Mouse (Mus musculus): ENCODE results near the gene Hepacam2. TPM values are rescaled to one million over a fixed set of nuclear protein-coding genes. Genes with fewer than 3 reads are reported as not detected.
"Not testable (repeated sequence)": the region's sequence is repeated elsewhere in the genome, so short reads cannot be mapped to it uniquely, and the experiment has no call there.

Hepacam2 gene
- polyA plus RNA-seq, 1 experiment from 2014 or later: 0.08 TPM

DNA sequence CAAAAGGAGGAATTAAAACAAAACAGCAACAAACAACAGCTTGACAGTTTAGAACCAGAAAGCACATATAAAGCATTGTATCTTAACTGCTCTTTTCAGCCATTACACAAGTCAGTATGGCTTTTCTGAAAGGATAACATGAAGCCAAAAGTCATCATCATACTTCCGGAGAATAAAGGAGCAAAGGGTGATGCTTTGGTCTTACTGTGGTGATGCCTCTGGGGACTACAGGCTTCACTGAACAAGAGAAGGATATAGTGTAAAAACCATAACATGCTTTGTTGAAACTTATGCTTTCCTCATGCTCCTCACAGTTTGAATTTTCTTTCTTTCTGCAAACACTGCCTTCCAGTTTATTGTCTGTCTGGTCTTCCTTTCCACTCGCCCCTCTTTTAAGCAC, 34.5 kb downstream of the Hepacam2 start:
- Histone ChIP-seq H3K36me3 (no peaks in the 10 kb centered on the region), H3K4me1 (replicated peaks) (no peaks in the 10 kb centered on the region), H3K9me3 (replicated peaks) (no peaks in the 10 kb centered on the region), H3K4me3 (no peak overlapping the region), H3K4me2 (no peak overlapping the region), H3K9ac (no peak overlapping the region), H3K27ac (no peak overlapping the region), H3K27me3 (no peaks in the 10 kb centered on the region)
- 71% methylated on average over 2 of the region's 2 CpGs for whole genome bisulfite sequencing
- ATAC-seq (replicated peaks; ENCODE audit: insufficient number of reproducible peaks, insufficient read depth, low FRiP score, low read depth): no peak

DNA sequence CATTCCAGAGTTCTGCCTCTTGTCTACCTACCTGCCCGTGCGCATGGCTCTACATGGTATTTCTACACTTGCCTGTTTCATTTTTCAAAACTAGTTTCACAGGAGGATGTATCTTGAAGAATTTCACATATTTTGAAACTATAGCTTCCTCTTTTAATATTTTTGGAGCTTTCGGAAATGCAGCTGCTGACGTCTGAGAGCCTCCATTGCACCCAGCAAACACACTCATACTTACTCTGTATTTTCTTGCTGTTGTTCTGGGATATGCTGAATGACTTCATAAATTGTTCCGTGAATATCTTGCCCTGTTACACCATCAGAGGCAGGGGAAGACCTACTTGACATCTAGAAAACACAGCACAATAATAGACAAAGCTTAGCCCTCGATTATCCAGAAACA, 35.1 kb downstream of the Hepacam2 start:
- 67% methylated on average over 6 of the region's 6 CpGs for WGBS
- no peak overlapping the region for H3K4me2 ChIP-seq
- no peaks in the 10 kb centered on the region for H3K27me3 ChIP-seq
- no peak overlapping the region for H3K4me3 ChIP-seq
- no peaks in the 10 kb centered on the region for H3K9me3 ChIP-seq (replicated peaks)
- no peak overlapping the region for H3K27ac ChIP-seq
- H3K4me1 ChIP-seq (replicated peaks): no peaks in the 10 kb centered on the region
- no peak overlapping the region for H3K9ac ChIP-seq
- H3K36me3 ChIP-seq: no peaks in the 10 kb centered on the region
- ATAC-seq (replicated peaks; ENCODE audit: insufficient number of reproducible peaks, insufficient read depth, low FRiP score, low read depth): no peak

DNA sequence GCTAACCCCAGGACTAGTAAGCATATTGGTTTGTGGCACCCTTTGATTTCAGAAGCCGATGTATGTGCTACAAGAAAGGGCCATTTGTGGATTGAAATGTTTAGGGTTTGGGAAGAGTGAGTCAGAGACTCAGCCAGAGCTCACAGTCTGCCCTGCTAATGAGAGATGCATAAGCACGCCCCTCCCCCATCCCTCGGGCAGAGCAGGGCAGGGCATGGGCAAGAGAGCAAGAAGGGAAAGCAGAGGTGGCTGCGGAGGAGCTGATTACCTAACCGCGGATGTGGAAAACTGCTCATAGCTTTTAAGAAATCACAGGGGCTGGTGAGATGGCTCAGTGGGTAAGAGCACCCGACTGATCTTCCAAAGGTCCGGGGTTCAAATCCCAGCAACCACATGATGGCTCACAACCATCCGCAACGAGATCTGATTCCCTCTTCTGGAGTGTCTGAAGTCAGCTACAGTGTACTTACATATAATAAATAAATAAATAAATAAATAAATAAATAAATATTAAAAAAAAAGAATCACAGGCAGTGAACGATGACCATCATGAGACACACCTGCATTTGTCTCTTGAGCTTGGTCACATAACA, 42.1 kb downstream of the Hepacam2 start:
- H3K4me1 ChIP-seq (replicated peaks): no peaks in the 10 kb centered on the region
- H3K4me2 ChIP-seq: no peak overlapping the region
- no peaks in the 10 kb centered on the region for H3K27me3 ChIP-seq
- H3K27ac ChIP-seq: no peak overlapping the region
- H3K9ac ChIP-seq: no peak overlapping the region
- no peaks in the 10 kb centered on the region for H3K36me3 ChIP-seq
- H3K9me3 ChIP-seq (replicated peaks): no peaks in the 10 kb centered on the region
- ATAC-seq (replicated peaks; ENCODE audit: insufficient number of reproducible peaks, insufficient read depth, low FRiP score, low read depth): no peak
- WGBS: 63% methylated on average over 11 of the region's 11 CpGs
- no peak overlapping the region for H3K4me3 ChIP-seq

DNA sequence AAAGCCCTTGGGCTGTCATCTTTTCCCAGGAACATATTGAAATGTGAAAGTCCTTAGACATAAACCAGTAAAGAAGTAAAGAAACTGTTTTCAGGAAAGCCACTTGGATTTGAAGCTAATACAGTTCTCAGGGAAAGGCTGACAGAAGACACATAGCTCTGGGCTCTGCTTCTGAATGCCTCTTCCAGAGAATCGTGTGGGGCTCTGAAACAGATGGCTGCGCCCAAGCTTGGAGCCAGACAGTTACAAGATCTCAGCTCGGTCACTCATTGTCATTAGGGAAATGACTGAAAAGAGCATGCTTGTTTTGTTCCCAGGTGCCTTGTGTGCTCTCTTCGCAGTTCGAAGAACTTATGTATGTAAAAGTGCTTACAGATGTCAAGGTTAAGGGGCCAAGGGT, 43.7 kb downstream of the Hepacam2 start:
- WGBS: 55% methylated on average over 5 of the region's 5 CpGs
- no peak overlapping the region for H3K27ac ChIP-seq
- H3K9ac ChIP-seq: no peak overlapping the region
- no peak overlapping the region for H3K4me3 ChIP-seq
- no peaks in the 10 kb centered on the region for H3K27me3 ChIP-seq
- no peak overlapping the region for H3K4me2 ChIP-seq
- no peaks in the 10 kb centered on the region for H3K9me3 ChIP-seq (replicated peaks)
- no peaks in the 10 kb centered on the region for H3K4me1 ChIP-seq (replicated peaks)
- no peak for ATAC-seq (replicated peaks; ENCODE audit: insufficient number of reproducible peaks, insufficient read depth, low FRiP score, low read depth)
- H3K36me3 ChIP-seq: no peaks in the 10 kb centered on the region

DNA sequence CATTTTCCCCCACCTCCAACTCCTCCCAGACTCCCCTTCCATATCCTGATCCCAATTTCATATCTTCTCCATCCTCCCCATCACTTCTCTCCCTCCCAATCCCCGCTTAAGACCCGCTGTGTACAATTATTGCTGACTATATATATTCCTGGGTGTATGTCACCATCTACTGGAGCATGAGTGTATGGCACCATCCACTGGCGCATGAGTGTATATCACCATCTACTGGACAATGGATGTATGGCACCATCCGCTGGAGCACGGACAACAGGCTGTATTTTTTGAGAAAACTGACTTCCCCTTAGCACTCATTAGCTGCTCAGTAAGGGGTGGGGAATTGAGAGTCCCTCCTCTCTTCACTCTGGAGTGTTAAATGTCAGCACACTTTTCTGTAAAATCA, 50.7 kb downstream of the Hepacam2 start:
- Histone ChIP-seq H3K36me3 (no peaks in the 10 kb centered on the region), H3K4me1 (replicated peaks) (no peaks in the 10 kb centered on the region), H3K4me2 (no peak overlapping the region), H3K27ac (no peak overlapping the region), H3K27me3 (no peaks in the 10 kb centered on the region), H3K4me3 (no peak overlapping the region), H3K9ac (no peak overlapping the region), H3K9me3 (replicated peaks) (no peaks in the 10 kb centered on the region)
- WGBS: 4% methylated on average over 5 of the region's 5 CpGs
- peak; percentile 55; the same call in 1 of the 2 replicates for ATAC-seq (replicated peaks; ENCODE audit: insufficient number of reproducible peaks, insufficient read depth, low FRiP score, low read depth)

DNA sequence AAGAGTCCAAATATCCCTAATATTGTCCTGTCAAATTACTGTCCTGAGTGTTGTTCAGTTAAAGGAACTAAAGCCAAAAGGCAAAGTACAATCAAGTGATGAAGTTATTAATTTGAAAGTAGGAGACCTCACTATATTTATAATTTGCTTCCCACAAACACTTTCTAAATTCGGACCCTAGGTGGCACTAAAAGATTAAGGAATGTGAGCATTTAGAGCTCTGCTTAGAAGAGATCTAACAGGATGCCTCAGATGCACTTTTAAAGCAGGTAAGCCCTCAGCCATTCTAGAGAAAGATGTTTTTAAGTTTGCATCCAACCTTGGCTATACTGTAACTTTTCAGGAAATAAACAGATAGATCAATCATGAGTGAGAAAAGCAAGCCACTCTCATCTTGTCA, 54.2 kb downstream of the Hepacam2 start:
- no peak overlapping the region for H3K4me3 ChIP-seq
- no peak overlapping the region for H3K9ac ChIP-seq
- no peak overlapping the region for H3K4me2 ChIP-seq
- no peak overlapping the region for H3K27ac ChIP-seq
- H3K36me3 ChIP-seq: no peaks in the 10 kb centered on the region
- H3K4me1 ChIP-seq (replicated peaks): no peaks in the 10 kb centered on the region
- H3K9me3 ChIP-seq (replicated peaks): no peaks in the 10 kb centered on the region
- 8% methylated on average over 1 of the region's 1 CpGs for WGBS
- H3K27me3 ChIP-seq: no peaks in the 10 kb centered on the region
- no peak for ATAC-seq (replicated peaks; ENCODE audit: insufficient number of reproducible peaks, insufficient read depth, low FRiP score, low read depth)

DNA sequence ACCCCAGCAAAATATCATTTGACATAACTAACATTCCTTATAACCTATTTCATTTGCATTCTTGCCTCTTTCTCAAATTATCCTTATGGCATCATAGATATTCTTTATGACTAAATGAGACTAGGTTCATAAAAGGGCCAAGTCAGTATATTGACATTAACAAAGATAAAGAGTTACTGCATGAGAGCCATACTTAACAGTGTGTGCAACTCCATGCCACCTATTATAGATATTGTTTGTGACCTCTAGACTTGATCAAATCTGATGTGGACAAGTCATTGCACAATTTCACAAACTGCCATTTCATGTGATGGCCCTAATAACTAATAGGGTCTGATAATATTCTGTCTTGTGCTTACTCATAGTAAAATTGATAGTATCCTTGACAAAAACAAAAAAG, 62.0 kb downstream of the Hepacam2 start:
- Histone ChIP-seq H3K9ac (no peak overlapping the region), H3K4me3 (no peak overlapping the region), H3K27ac (no peak overlapping the region), H3K4me1 (replicated peaks) (no peaks in the 10 kb centered on the region), H3K4me2 (no peak overlapping the region), H3K36me3 (no peaks in the 10 kb centered on the region), H3K9me3 (replicated peaks) (no peaks in the 10 kb centered on the region), H3K27me3 (no peaks in the 10 kb centered on the region)
- ATAC-seq (replicated peaks; ENCODE audit: insufficient number of reproducible peaks, insufficient read depth, low FRiP score, low read depth): no peak

DNA sequence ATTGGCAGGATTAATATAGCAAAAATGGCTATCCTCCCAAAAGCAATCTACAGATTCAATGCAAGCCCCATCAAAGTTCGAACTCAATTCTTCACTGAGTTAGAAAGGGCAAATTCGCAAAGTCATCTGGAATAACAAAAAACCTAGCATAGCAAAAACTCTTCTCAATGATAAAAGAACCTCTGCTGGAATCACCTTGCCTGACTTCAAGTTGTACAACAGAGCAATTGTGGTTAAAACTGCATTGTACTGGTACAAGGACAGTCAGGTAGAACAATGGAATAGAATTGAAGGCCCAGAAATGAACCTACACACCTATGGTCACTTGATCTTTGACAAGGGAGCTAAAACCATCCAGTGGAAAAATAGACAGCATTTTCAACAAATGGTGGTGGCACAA, 67.1 kb downstream of the Hepacam2 start:
- H3K9ac ChIP-seq; H3K27ac ChIP-seq; H3K9me3 ChIP-seq (replicated peaks); H3K4me3 ChIP-seq; H3K4me1 ChIP-seq (replicated peaks); H3K27me3 ChIP-seq; ATAC-seq (replicated peaks; ENCODE audit: insufficient number of reproducible peaks, insufficient read depth, low FRiP score, low read depth); H3K4me2 ChIP-seq; H3K36me3 ChIP-seq: not testable (repeated sequence)
- 74% methylated on average over 2 of the region's 2 CpGs for WGBS

DNA sequence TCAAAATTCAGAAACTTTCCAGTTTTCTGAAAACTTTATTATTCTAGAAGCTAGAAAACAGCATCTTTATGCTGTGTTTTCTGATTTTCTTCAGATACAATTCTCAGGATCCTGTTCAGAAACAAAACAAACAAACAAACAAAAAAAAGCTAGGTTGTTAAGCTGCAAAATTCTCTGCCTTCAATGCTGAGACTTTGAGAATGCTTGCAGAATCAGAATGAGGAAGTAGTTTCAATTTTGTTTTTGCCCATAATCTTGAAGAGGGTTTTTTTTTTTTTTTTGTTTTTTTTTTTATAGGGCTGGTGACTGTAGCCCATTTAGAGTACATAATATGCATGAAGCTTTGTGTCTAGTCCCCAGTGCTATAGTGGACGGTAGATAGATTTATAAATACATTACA, 71.1 kb downstream of the Hepacam2 start:
- WGBS: 58% methylated on average over 1 of the region's 1 CpGs
- no peaks in the 10 kb centered on the region for H3K9me3 ChIP-seq (replicated peaks)
- H3K27ac ChIP-seq: no peak overlapping the region
- no peak overlapping the region for H3K4me2 ChIP-seq
- no peak overlapping the region for H3K4me3 ChIP-seq
- no peaks in the 10 kb centered on the region for H3K27me3 ChIP-seq
- H3K9ac ChIP-seq: no peak overlapping the region
- H3K4me1 ChIP-seq (replicated peaks): no peaks in the 10 kb centered on the region
- no peaks in the 10 kb centered on the region for H3K36me3 ChIP-seq
- ATAC-seq (replicated peaks; ENCODE audit: insufficient number of reproducible peaks, insufficient read depth, low FRiP score, low read depth): no peak

DNA sequence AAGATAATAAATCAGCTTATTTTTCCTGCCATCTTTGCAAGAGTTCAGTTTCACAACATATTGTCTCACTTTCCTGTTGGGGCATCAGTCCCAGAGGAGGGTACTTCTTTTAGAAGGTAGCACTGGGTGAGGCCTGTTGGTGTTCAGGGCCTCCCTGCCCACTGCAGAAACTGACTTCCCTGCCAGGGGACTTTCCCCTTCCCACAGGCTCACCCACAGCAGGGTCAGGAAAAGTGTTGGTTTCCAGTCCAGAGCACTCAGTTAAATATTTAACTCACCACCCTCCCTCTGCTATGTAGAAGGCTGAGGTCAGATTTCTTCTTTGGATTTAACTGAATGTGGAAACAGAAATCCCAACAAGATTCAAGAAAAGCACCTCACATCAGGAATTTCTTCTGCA, 72.8 kb downstream of the Hepacam2 start:
- H3K9ac ChIP-seq; H3K27me3 ChIP-seq; H3K36me3 ChIP-seq; H3K4me1 ChIP-seq (replicated peaks); H3K9me3 ChIP-seq (replicated peaks); ATAC-seq (replicated peaks; ENCODE audit: insufficient number of reproducible peaks, insufficient read depth, low FRiP score, low read depth); H3K27ac ChIP-seq; H3K4me3 ChIP-seq; H3K4me2 ChIP-seq: not testable (repeated sequence)

DNA sequence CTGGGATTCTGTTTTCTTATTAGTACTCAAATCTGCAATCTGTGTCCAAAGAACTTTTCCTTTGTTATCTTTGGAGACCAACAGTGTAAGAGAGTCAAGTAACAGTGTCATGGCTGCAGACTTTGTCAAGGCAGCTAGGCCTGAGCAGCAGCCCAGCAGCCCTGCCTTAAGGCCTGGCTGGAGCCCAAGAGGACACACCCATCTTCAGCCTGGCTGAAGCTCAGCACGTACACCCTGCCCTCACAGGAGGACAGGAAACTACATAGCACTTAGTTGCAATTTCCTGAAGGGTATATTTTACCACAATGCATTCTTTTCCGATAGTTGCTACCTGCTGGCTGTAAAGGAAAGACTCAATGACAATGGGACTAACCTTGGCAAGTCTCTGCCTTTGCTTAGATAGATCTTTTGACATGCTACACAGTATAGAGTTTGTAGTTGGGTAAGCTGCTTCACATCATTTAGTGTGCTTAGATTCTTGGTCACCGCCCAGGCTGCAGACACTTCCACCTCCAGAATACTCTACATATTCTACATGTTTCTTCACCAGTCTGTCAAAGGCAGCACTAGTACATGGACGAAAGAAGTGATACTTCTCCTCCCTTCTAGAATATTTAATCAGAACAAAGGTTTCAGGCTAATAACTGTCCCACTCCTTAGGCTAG, 73.4 kb downstream of the Hepacam2 start:
- not testable (repeated sequence) for H3K9ac ChIP-seq; H3K4me3 ChIP-seq; H3K4me1 ChIP-seq (replicated peaks); H3K4me2 ChIP-seq; H3K36me3 ChIP-seq; H3K27ac ChIP-seq; H3K9me3 ChIP-seq (replicated peaks); H3K27me3 ChIP-seq
- WGBS: 10% methylated on average over 1 of the region's 4 CpGs
- ATAC-seq (replicated peaks; ENCODE audit: insufficient number of reproducible peaks, insufficient read depth, low FRiP score, low read depth): 0 out of 2 replicates have a peak, but pooled peaks have one; percentile 60

Data from heart, embryonic 15.5 days (tissue).